Mouse (Mus musculus) adipocyte (in vitro differentiated cells): ENCODE results near the gene Gm2056.
"Not testable (repeated sequence)": the region's sequence is repeated elsewhere in the genome, so short reads cannot be mapped to it uniquely, and the experiment has no call there.

Experiments
- DNase-seq: peaks from one replicate; pipeline ENCODE4 v3.0.0-alpha.2; 2016; ENCODE audit warnings: low spot score

Gene Gm2056

GRCm38 (mm10) chr12:88026704-88027103 is at the start of gene Gm2056:
Gm2056 (plus strand) TSS chr12:88027004.
- DNase-seq: not testable (repeated sequence)

DNA sequence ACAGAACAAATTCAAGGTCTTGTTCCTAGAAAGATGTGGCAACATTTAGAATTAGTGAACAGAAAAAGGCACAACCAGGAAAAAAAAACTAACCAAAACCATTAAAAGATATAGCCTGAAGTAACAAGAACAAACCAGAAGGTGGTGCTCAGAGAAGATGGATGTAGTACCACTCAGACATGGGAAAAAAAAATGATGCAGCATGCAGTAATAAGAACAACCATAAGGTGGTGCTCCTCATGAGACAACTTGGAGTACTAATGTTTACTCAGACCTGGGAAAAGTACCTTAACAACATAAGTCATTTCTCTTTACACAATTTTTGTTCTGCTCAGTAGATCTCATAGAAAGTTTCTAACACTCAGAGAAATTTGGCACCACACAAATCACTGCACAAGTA is 42.8 kb upstream of the Gm2056 start:
- DNase-seq: not testable (repeated sequence)

DNA sequence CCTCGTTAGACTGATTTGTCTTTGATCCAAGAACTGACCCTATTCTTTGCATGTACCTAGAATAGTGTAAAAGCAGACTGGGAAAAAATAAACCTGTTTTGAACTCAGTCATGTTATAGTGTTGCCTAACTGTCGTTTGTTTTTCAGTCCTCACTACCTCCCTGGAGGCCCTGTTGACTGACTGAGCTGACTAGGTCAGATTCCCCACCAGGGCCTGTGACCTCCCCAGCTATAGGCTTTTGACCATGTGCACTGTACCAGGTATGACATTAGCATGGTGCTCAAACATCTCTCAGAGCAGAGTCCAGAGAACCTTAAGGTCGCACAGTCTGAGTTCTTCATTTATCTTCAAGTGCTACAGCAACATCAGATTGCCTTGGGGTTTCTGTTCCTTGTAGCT is 22.7 kb upstream of the Gm2056 start:
- DNase-seq: not testable (repeated sequence)

DNA sequence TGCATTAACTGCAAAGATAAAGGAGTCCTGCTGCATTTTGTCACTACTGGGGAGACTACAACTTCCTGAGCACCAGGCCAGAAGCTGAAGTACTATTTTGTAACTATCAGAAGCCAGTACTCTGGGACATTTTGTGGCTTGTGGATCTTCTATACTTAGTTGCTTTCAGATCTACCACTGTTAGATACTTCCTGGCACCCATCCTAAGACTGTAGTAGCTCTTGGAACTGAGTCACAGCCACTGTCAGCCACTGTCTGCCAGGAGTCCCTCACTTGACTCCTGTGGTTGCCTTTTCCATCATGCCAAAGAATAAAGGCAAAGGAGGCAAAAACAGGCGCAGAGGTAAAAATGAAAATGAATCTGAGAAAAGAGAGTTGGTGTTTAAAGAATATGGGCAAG is 15.3 kb upstream of the Gm2056 start, which contains the start of gene Gm2075:
Gene Gm2075, plus strand, starts transcription at position 301 of the 400 bp plus-strand sequence.
- DNase-seq: not testable (repeated sequence)

DNA sequence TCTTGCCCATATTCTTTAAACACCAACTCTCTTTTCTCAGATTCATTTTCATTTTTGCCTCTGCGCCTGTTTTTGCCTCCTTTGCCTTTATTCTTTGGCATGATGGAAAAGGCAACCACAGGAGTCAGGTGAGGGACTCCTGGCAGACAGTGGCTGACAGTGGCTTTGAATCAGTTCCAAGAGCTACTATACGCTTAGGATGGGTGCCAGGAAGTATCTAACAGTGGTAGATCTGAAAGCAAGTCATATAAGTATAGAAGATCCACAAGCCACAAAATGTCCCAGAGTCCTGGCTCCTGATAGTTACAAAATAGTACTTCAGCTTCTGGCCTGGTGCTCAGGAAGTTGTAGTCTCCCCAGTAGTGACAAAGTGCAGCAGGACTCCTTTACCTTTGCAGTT is 8.1 kb upstream of the Gm2056 start, which contains the start of gene Gm6803:
Gene Gm6803, minus strand, starts transcription at position 101 of the 400 bp plus-strand sequence.
- DNase-seq: not testable (repeated sequence)

- not testable (repeated sequence) for DNase-seq
Measured at GRCm38 (mm10) chr12:88032250-88032649, 5.4 kb downstream of the Gm2056 start.

- DNase-seq: not testable (repeated sequence)
Measured at GRCm38 (mm10) chr12:88039062-88039461, 12.3 kb downstream of the Gm2056 start.

GRCm38 (mm10) chr12:88039703-88040102 is 12.9 kb downstream of the Gm2056 start:
- not testable (repeated sequence) for DNase-seq

- not testable (repeated sequence) for DNase-seq
Measured at GRCm38 (mm10) chr12:88045226-88045625, 18.4 kb downstream of the Gm2056 start.
